Mouse (Mus musculus): Measurements from ENCODE around the gene Cdca7.

Cdca7 gene

GRCm38 (mm10) chr2:72491650-72492049 lies 15.7 kb downstream of the Cdca7 start:
- in situ Hi-C loops (cut with MboI), result no loop called here

DNA sequence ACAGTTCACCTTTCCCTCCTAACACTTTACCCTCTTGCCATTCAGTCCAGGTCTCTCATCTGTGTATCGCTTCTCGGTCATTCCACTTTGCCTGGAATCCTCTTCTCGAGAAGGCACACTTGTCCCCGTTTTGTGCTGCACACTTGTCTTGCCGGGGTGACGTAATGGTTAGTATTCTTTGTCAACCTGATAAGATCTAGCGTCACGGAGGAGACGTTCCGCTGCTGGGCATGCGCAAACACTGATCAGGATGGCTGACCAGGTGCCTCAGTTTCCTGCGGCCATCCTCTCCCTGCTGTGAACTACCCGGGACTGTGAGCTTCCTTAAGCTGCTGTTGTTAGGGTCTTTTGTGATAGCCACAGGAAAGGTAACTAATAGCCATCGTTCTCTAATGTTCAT lies 17.1 kb downstream of the Cdca7 start:
- in situ Hi-C loops (cut with MboI), result no loop called here

- in situ Hi-C loops (cut with MboI), result no loop called here
These were observed 23.2 kb downstream of the Cdca7 start for GRCm38 (mm10) chr2:72499074-72499721.

DNA sequence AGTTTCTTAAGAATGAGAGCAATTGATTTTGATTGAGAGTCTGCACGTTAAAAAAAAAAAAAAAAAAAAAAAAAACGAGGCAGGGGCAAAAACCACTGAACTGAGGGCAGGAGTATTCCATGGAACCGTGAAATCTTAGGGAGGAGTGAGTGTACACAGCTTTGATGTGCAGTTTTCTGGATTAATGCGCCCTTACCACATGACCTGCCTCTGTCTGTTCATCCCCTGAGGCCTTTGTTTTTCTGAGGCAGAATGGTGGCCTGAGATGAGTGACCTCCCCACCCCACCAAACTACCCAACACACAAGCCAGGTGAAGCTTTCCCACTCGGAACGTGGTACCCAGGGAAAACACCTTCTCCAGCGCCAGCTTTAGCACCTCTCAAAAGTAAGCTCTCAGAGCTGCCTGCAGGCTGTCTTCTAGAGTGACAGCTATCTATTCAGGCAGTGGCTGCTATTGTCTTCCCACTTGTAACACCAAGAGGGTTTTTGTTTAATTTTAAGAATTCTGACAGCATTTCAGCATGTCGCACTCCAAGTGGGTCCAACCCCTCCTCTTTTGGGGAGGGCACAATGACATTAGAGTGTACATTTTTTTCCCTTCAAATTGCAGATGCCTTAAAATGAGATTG lies 23.9 kb downstream of the Cdca7 start:
- in situ Hi-C loops (cut with MboI), result no loop called here

GRCm38 (mm10) chr2:72502041-72502813 lies 26.3 kb downstream of the Cdca7 start:
- in situ Hi-C loops (cut with MboI), result no loop called here

DNA sequence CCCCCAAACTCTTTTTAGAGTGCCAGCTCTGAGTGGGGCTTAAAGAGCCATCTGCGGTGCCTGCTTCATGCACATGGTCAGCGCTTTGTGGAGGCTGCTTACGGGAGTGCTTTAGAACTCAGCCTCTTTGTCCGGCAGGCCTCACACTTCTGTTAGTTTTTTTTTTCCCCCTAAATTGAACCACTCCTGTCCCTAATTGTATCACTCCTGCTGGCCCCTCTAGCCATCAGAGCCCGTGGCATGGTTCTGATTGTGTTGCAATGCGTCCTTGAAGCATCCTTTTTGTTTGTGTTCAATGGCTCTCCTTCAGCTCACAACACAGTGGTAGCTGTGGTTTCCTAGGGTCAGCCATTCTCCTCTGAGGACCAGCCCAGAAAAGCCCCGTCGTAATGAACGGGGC lies 27.7 kb downstream of the Cdca7 start:
- in situ Hi-C loops (cut with MboI), result no loop called here

DNA sequence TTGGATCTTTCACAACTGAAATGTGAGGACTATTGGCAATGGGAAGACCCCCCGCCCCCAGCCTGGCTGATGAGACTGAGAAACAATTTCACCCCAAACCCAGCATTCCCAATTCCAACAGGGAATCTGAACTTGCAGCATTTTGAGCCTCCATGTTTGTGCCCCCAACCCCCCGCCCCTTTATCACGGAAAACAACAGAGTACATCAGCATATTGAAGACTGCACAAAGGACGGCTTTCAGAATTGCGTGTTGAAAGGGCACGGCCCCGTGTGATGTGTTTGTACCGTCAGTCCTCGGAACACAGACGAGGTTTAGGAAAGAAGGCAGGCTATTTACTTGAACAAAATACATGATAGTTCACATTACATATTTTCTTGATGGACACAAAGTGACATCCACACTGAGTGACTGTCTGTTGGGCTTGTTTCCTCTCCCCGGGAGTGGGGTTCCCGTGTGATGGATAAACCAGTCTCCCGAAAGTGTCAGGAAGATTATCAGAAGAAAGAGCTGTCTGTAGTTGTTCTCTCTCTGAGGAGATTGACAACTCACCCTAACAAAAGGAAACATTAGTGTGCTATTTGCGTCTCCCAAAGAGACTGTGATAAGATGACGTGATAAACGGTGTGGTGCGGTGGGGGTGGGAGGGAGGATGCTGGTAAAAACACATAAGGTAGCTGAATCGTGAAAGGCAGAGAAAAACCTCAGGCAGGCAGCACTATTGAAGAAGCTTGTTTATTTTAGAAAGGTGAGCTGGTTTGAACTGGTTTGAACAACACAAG lies 32.1 kb downstream of the Cdca7 start:
- in situ Hi-C loops (cut with MboI), result no loop called here

GRCm38 (mm10) chr2:72508891-72509290 lies 32.9 kb downstream of the Cdca7 start:
- in situ Hi-C loops (cut with MboI), result no loop called here

DNA sequence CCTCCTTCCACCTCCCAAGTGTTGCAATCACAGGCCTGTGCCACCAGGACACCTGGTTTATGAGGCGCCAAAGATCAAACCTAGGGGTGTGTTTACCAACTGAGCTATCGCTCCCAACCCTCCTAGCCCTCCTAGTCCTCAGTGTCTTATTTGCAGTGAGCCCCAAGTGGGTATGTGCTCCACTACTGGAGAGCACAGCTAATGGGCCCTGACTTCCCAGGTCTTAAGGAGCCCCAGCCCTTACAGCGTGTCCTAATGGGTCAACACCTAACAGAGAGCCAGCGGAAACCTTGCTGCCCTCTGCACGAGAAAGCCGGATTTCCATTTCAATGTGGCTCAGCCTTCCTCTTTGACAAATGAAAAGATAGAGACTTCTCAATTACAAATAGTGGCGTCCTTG lies 39.6 kb downstream of the Cdca7 start:
- in situ Hi-C loops (cut with MboI), result no loop called here

DNA sequence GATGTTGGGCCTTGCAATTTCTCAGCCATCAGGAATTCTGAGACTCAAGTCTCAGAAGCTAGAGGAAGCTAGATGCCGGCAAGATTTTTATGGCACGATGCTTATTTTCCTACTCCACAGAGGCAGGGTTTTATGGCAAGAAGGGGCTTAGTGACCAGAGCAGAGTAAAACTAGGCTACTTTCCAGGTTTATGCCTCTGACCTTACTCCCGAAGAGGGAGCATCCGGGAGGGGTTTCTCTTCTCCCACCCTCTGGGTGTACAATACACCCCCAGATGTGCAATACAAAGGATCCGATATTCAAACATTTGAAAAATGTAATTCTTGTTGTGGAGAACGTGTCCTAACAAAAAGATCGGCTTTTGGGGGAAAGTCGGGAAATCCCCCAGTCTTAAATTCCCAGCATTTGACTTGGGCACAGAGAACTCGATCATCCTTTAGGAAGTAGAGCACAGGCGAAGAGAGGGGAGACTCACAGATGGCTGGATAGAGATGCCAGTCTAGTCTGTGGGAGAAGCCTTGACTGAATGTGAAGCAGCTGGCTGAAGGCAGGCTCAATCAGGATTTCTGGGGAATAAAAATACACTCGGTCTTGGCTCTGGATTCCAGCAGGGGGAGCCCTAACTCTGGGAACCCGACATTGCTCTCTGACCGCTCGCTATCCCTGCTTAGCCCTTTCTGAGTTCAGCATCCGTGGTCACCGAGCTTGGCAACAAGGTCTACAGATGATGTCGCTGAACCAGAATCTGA lies 40.2 kb downstream of the Cdca7 start:
- in situ Hi-C loops (cut with MboI), result no loop called here

- in situ Hi-C loops (cut with MboI), result no loop called here
These were observed 40.7 kb downstream of the Cdca7 start for GRCm38 (mm10) chr2:72516720-72517089.

DNA sequence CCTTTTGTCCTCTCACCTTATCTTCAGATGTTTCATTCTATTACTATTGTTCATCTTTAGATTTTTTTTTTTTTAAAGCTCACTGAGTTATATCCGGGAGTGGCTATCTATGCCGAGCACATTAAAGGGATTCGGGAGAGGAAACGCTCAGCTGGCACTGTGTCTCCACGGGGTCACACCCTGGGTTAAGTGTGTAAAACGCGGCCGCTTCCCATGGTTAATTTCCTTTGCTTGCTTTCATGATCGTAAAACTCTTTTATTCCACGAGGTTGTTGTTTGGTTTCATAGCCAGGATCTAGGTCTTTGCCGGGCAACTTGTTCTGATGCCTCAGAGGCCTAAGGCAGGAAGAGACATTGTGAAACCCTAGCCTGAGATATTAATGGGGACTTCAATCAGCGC lies 48.1 kb downstream of the Cdca7 start:
- in situ Hi-C loops (cut with MboI), result no loop called here

DNA sequence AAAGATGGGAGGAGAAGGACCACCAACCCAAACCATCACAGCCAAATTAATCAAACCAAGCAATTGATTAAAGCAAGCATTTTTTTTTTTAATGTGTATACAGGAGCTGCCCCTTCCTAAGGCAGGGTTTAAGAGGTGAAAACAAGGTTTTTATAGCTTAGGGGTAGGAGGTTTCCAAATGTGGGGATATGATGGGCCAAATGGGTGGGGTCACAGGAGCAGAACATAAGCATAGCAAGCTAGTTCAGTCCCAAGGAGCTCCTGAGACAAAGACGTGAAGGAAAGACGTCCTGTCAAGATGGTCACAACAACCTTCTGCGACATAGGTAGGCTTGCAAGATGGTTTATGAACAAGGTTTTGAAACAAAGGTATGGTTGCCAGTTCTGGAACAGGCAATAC lies 49.6 kb downstream of the Cdca7 start:
- in situ Hi-C loops (cut with MboI), result no loop called here

GRCm38 (mm10) chr2:72529026-72529357 lies 53.0 kb downstream of the Cdca7 start:
- in situ Hi-C loops (cut with MboI), result no loop called here

DNA sequence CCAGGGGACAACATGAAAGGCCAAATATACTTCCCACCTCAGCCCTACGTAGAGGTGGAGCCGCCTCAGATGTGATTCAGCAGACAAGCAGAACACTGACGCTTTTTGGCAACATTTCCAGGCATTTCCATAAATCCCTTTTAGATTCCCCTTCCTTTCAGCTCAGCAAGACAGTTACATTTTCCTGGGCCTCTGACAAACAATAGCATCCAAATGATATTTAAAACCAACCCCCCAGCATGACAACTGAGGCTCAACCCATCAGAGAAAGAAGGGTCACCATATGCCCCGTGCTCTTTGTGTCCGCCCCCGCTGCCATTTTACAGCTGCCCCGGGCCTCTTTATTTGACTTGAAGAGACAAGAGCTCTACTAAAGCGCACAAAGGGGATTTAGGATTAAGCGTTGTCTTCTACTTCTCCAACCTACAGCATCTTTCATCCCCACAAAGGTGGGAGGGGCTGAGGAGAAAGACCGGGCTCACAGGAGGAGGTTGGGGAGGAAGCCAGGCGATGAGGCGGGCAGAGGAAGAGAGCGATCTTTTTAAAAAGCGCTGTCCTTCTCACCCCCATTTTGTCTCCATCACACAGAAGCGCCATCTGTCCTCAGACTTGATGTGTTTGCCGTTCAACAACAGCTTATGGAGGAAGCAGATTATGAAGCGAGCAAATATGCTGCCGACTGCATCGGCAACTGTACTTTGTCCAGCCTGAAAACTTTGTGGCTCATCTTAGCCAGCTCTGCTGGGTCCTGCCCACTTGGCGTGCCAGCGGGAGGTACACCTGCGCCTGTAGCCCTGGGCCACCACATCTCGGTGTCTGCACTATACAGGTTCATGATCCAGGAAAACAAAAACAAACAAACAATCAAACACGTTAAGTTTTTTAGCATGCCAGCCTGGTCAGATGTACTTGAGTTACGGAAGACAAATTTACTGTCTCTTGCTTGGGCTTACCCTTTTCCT lies 53.7 kb downstream of the Cdca7 start:
- in situ Hi-C loops (cut with MboI), result no loop called here

GRCm38 (mm10) chr2:72535889-72536288 lies 59.9 kb downstream of the Cdca7 start:
- in situ Hi-C loops (cut with MboI), result no loop called here

Measured in mature B cell (primary cell).